Mouse (Mus musculus): ENCODE measurements around the gene Ctbp2. TPM values are rescaled to one million over a fixed set of nuclear protein-coding genes. Genes with fewer than 3 reads are reported as not detected.

Gene Ctbp2
- polyA plus RNA-seq, 1 experiment from 2014 or later = 75.4 TPM

DNA sequence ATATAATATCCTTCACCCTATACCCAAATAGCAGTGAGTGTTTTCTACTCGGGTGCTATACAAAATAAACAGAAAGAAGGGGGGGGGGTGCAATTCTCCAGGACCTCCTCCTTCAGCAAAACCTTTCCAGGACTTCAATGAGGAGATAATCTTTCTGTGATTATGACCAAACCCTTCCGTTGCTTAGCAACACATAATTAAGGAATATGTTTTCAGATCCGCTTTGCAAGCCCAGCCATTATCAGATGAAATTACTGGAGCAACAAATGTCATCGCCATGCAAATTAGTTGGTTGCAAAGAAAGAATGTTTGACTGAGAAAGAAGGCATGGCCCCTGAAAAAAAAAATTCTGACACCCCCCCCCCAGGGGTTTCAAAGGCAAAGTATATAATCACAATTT is 112.5 kb downstream of the Ctbp2 start:
- H3K4me1 ChIP-seq (replicated peaks; ENCODE audit: control insufficient read depth, insufficient read depth, low read length) = peaks cover 40% of the 10 kb centered on the region
- H3K4me2 ChIP-seq (ENCODE audit: low read depth, low read length) = no peak overlapping the region
- H3K27ac ChIP-seq (ENCODE audit: low read length) = no peak overlapping the region; the same call in 1 of the 2 replicates
- H3K9me3 ChIP-seq (ENCODE audit: control insufficient read depth, low read length) = no peaks in the 10 kb centered on the region
- H3K36me3 ChIP-seq (ENCODE audit: control insufficient read depth, insufficient read depth, low read length) = no peaks in the 10 kb centered on the region; the same call in 1 of the 2 replicates
- WGBS = 36% methylated on average over 4 of the region's 4 CpGs
- no peaks in the 10 kb centered on the region for H3K27me3 ChIP-seq (ENCODE audit: control insufficient read depth, insufficient read depth, low read depth, low read length)
- no peak for ATAC-seq (ENCODE audit: low read depth)
- H3K9ac ChIP-seq (ENCODE audit: low read length) = no peak overlapping the region
- H3K4me3 ChIP-seq (ENCODE audit: low read length) = no peak overlapping the region

DNA sequence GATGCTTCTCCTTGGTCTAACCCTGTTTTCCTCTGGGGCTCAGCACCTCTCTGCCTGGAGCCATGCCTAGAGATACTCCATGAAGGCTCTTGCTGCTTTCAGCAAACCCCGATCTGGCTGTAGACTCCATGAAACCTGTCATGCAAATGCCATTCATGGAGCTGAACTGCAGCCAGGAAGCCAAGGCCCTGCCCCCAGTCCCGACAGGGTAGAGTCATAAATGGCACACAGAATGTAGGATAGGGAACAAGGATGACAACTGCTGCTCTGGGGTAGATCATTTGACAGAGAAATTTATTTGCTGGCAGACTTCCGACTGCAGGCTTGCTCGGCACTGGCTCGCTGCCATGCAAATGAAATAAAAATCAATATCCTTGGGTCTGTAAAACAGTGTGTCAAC is 113.0 kb downstream of the Ctbp2 start:
- no peak; the same call in 1 of the 2 replicates for ATAC-seq (ENCODE audit: low read depth)
- H3K4me1 ChIP-seq (replicated peaks; ENCODE audit: control insufficient read depth, insufficient read depth, low read length) = peaks cover 40% of the 10 kb centered on the region
- no peaks in the 10 kb centered on the region for H3K9me3 ChIP-seq (ENCODE audit: control insufficient read depth, low read length)
- H3K9ac ChIP-seq (ENCODE audit: low read length) = no peak overlapping the region
- H3K4me3 ChIP-seq (ENCODE audit: low read length) = no peak overlapping the region
- H3K36me3 ChIP-seq (ENCODE audit: control insufficient read depth, insufficient read depth, low read length) = no peaks in the 10 kb centered on the region; the same call in 1 of the 2 replicates
- WGBS = 26% methylated on average over 5 of the region's 5 CpGs
- H3K27ac ChIP-seq (ENCODE audit: low read length) = no peak overlapping the region; the same call in 1 of the 2 replicates
- H3K27me3 ChIP-seq (ENCODE audit: control insufficient read depth, insufficient read depth, low read depth, low read length) = no peaks in the 10 kb centered on the region
- no peak overlapping the region for H3K4me2 ChIP-seq (ENCODE audit: low read depth, low read length)

DNA sequence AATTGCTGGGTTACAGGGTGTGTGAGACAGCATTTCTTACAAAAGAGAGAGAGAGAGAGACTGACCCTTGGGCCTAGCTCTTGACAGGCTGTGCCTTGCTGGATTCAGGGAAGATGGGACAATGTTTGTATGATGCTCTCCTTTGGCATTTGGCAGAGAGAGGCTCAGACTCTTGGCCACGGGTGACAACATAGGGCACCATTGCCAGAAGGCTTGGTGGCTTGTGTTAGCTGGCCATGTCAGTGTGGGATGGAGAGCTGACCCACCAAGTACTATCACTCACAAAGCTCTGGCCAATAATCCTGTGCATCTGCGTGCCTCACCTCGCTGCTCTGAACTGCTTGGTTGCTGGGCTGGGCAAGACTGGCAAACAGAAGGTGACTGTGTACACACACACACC is 113.7 kb downstream of the Ctbp2 start:
- Histone ChIP-seq H3K36me3 (ENCODE audit: control insufficient read depth, insufficient read depth, low read length) (no peaks in the 10 kb centered on the region; the same call in 1 of the 2 replicates), H3K4me2 (ENCODE audit: low read depth, low read length) (no peak overlapping the region), H3K9me3 (ENCODE audit: control insufficient read depth, low read length) (no peaks in the 10 kb centered on the region), H3K4me3 (ENCODE audit: low read length) (no peak overlapping the region), H3K9ac (ENCODE audit: low read length) (no peak overlapping the region), H3K4me1 (replicated peaks; ENCODE audit: control insufficient read depth, insufficient read depth, low read length) (peaks cover 39% of the 10 kb centered on the region), H3K27me3 (ENCODE audit: control insufficient read depth, insufficient read depth, low read depth, low read length) (no peaks in the 10 kb centered on the region), H3K27ac (ENCODE audit: low read length) (no peak overlapping the region)
- no peak for ATAC-seq (ENCODE audit: low read depth)
- WGBS = 80% methylated on average over 3 of the region's 3 CpGs

DNA sequence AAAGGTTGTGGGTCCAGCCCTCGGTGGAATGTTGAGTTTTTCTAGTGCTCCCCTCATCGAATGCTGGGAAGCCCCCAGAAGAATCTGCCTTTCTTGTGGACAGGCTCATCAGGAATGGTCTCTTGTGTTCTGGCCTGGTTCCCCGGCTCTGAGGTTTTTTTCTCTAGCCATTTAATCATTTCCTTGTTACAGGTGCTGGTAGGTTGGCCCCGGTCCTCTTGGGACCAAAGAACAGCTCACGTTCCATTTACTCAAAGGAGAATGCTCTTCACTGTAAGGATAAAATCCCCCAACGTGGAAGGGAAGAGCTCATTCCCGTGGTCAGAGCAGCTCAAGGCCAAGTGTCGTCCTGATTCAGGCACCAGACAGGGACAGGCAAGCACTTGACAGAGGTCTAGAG is 114.5 kb downstream of the Ctbp2 start:
- no peak overlapping the region for H3K27ac ChIP-seq (ENCODE audit: low read length)
- 80% methylated on average over 8 of the region's 8 CpGs for WGBS
- H3K4me1 ChIP-seq (replicated peaks; ENCODE audit: control insufficient read depth, insufficient read depth, low read length) = peaks cover 36% of the 10 kb centered on the region

DNA sequence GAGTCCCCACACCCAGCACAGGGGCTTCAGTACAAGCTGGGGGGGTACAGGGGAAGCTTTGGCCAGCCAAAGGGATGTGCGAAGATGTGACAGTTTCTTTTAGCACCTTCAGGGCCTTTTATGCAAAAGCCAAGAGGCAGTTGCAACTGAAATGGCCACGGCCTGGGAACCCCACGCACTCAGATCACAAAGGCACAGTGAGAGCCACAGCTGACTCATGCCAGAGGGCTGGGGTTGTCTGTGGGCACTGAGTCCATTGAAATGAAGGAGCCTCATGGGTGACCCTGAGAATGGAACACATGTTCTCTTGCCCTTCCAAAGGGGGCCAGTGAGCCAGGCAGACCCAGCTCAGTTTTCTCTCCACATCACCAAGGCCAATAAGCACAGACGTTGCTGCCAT is 115.5 kb downstream of the Ctbp2 start:
- no peak for ATAC-seq (ENCODE audit: low read depth)
- no peak overlapping the region for H3K9ac ChIP-seq (ENCODE audit: low read length)
- 84% methylated on average over 4 of the region's 4 CpGs for WGBS
- no peak overlapping the region for H3K4me2 ChIP-seq (ENCODE audit: low read depth, low read length)
- no peak overlapping the region for H3K4me3 ChIP-seq (ENCODE audit: low read length)
- no peaks in the 10 kb centered on the region for H3K27me3 ChIP-seq (ENCODE audit: control insufficient read depth, insufficient read depth, low read depth, low read length)
- no peaks in the 10 kb centered on the region; the same call in 1 of the 2 replicates for H3K36me3 ChIP-seq (ENCODE audit: control insufficient read depth, insufficient read depth, low read length)
- no peak overlapping the region for H3K27ac ChIP-seq (ENCODE audit: low read length)
- no peaks in the 10 kb centered on the region for H3K9me3 ChIP-seq (ENCODE audit: control insufficient read depth, low read length)
- peaks cover 37% of the 10 kb centered on the region for H3K4me1 ChIP-seq (replicated peaks; ENCODE audit: control insufficient read depth, insufficient read depth, low read length)

More for the DNA sequence above, 114.5 kb downstream of the Ctbp2 start:
- Histone ChIP-seq H3K36me3 (ENCODE audit: control insufficient read depth, insufficient read depth, low read length) (no peaks in the 10 kb centered on the region; the same call in 1 of the 2 replicates), H3K27me3 (ENCODE audit: control insufficient read depth, insufficient read depth, low read depth, low read length) (no peaks in the 10 kb centered on the region), H3K4me3 (ENCODE audit: low read length) (no peak overlapping the region), H3K9ac (ENCODE audit: low read length) (no peak overlapping the region), H3K9me3 (ENCODE audit: control insufficient read depth, low read length) (no peaks in the 10 kb centered on the region), H3K4me2 (ENCODE audit: low read depth, low read length) (no peak overlapping the region)
- no peak for ATAC-seq (ENCODE audit: low read depth)

DNA sequence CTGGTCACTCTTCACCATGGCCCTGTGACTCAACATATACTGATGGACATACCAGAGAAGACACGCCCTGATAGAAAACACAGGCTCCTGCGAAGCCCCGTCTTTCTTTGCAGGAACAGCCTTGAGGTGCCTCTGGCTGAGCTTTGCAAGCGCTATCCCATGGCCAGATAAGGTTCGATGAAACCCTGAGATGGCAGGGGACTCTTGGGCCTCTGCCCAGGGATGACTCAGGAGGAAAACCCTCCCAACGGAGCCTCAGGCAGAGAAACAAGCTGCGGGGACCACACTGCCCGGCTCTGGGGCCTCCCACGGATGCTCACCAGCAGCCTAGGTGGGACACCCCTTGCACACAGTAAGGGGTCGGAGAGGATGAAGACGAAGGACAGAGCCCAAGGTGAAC is 116.8 kb downstream of the Ctbp2 start:
- no peak overlapping the region for H3K4me3 ChIP-seq (ENCODE audit: low read length)
- H3K4me1 ChIP-seq (replicated peaks; ENCODE audit: control insufficient read depth, insufficient read depth, low read length) = peaks cover 25% of the 10 kb centered on the region
- H3K27me3 ChIP-seq (ENCODE audit: control insufficient read depth, insufficient read depth, low read depth, low read length) = no peaks in the 10 kb centered on the region
- no peaks in the 10 kb centered on the region for H3K9me3 ChIP-seq (ENCODE audit: control insufficient read depth, low read length)
- WGBS = 64% methylated on average over 11 of the region's 11 CpGs
- H3K27ac ChIP-seq (ENCODE audit: low read length) = no peak overlapping the region
- ATAC-seq (ENCODE audit: low read depth) = no peak; the same call in 1 of the 2 replicates
- no peak overlapping the region for H3K4me2 ChIP-seq (ENCODE audit: low read depth, low read length)
- no peak overlapping the region for H3K9ac ChIP-seq (ENCODE audit: low read length)
- H3K36me3 ChIP-seq (ENCODE audit: control insufficient read depth, insufficient read depth, low read length) = no peaks in the 10 kb centered on the region; the same call in 1 of the 2 replicates

DNA sequence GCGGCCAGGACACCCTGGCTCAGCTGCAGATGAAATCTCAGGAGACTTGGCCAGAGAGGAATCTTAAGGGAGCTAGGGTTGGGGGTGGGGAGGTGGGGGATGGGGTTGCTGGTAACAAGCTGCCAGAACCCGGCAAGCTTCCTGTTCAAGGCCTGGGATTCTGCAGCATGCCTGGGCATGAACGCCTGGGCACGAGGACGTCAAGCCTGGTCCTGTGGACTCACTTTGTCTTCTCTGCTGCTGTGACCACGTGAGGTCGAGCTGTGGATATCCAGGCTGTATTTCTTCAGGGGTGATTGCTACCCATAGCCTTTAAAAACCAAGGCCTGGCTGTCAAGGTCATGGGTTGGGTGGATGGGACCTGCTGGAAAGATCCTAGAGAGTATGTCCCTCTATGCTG is 118.4 kb downstream of the Ctbp2 start:
- ATAC-seq (ENCODE audit: low read depth) = no peak
- WGBS = 73% methylated on average over 7 of the region's 7 CpGs
- Histone ChIP-seq H3K9ac (ENCODE audit: low read length) (no peak overlapping the region), H3K4me3 (ENCODE audit: low read length) (no peak overlapping the region), H3K9me3 (ENCODE audit: control insufficient read depth, low read length) (no peaks in the 10 kb centered on the region), H3K36me3 (ENCODE audit: control insufficient read depth, insufficient read depth, low read length) (no peaks in the 10 kb centered on the region; the same call in 1 of the 2 replicates), H3K4me2 (ENCODE audit: low read depth, low read length) (no peak overlapping the region), H3K27me3 (ENCODE audit: control insufficient read depth, insufficient read depth, low read depth, low read length) (no peaks in the 10 kb centered on the region), H3K27ac (ENCODE audit: low read length) (no peak overlapping the region), H3K4me1 (replicated peaks; ENCODE audit: control insufficient read depth, insufficient read depth, low read length) (peaks cover 12% of the 10 kb centered on the region)

DNA sequence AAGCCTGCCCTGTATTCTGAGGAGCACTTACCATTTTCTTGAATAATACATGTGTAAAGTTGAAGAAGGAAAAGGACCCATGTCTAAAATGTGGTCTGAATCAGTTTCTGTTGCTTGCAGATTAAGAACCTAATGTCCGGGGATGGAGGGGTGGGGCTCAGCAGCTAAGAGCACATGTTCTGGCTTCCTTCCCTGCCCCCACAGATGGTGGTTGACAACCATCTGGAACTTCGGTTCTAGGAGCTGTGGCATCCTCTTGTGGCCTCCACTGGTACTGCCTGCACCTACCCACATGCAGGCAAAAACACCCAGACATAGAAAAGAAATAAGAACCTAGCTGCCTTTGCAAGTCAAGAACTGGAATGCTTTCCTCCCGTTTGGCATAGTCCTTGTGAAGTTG is 120.7 kb downstream of the Ctbp2 start:
- H3K27ac ChIP-seq (ENCODE audit: low read length) = no peak overlapping the region
- peaks cover 9% of the 10 kb centered on the region for H3K36me3 ChIP-seq (ENCODE audit: control insufficient read depth, insufficient read depth, low read length)
- WGBS = 14% methylated on average over 3 of the region's 3 CpGs
- H3K9ac ChIP-seq (ENCODE audit: low read length) = no peak overlapping the region
- no peaks in the 10 kb centered on the region for H3K9me3 ChIP-seq (ENCODE audit: control insufficient read depth, low read length)
- peak; percentile 41; the same call in 1 of the 2 replicates for ATAC-seq (ENCODE audit: low read depth)
- no peak overlapping the region for H3K4me3 ChIP-seq (ENCODE audit: low read length)
- H3K27me3 ChIP-seq (ENCODE audit: control insufficient read depth, insufficient read depth, low read depth, low read length) = no peaks in the 10 kb centered on the region
- H3K4me1 ChIP-seq (replicated peaks; ENCODE audit: control insufficient read depth, insufficient read depth, low read length) = peaks cover 8% of the 10 kb centered on the region
- H3K4me2 ChIP-seq (ENCODE audit: low read depth, low read length) = no peak overlapping the region

DNA sequence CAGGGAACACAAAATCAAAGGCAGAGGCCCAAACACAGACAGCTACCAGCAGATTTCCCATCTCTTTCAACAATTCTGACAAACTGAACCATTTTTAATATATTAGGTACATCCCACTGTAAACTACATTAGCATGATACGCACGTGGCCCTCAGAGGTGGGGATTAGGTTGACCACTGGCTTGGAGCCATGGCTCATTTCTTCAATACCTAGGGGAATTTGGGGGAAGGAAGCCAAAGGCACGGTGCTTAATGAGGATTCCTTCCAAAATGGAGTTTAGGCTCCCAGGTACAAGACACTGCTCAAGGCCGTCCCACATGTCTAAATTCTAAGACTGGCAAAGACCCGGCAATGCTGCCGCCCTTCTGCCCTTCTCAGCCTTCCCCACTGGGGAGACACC is 121.9 kb downstream of the Ctbp2 start:
- Histone ChIP-seq H3K27me3 (ENCODE audit: control insufficient read depth, insufficient read depth, low read depth, low read length) (no peaks in the 10 kb centered on the region), H3K4me1 (replicated peaks; ENCODE audit: control insufficient read depth, insufficient read depth, low read length) (peaks cover 6% of the 10 kb centered on the region), H3K9ac (ENCODE audit: low read length) (no peak overlapping the region), H3K36me3 (ENCODE audit: control insufficient read depth, insufficient read depth, low read length) (peaks cover 19% of the 10 kb centered on the region), H3K4me3 (ENCODE audit: low read length) (no peak overlapping the region), H3K4me2 (ENCODE audit: low read depth, low read length) (no peak overlapping the region), H3K9me3 (ENCODE audit: control insufficient read depth, low read length) (no peaks in the 10 kb centered on the region), H3K27ac (ENCODE audit: low read length) (no peak overlapping the region)
- 84% methylated on average over 6 of the region's 6 CpGs for WGBS
- no peak for ATAC-seq (ENCODE audit: low read depth)

DNA sequence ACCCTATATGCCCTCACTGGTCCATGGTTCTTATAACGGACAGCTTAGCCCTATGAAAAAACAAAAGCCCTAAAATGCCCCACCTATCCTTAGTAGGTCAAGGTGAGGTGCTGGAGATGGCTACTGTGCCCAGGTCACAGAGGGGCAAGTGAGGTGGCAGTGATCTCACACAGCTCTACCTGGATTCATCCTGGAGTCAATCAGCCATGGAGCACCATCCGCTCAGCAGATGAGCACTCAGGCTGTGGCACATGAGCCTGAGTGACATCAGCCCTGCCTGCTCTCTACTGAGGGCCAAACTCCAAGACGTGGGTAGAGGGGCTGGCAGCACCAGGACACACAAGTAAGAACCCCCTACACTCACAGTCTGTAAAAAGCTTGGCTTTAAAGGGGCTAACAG is 122.8 kb downstream of the Ctbp2 start:
- no peak overlapping the region for H3K4me2 ChIP-seq (ENCODE audit: low read depth, low read length)
- H3K4me1 ChIP-seq (replicated peaks; ENCODE audit: control insufficient read depth, insufficient read depth, low read length) = peaks cover 2% of the 10 kb centered on the region
- WGBS = 87% methylated on average over 3 of the region's 3 CpGs
- ATAC-seq (ENCODE audit: low read depth) = no peak
- no peaks in the 10 kb centered on the region for H3K27me3 ChIP-seq (ENCODE audit: control insufficient read depth, insufficient read depth, low read depth, low read length)
- peaks cover 20% of the 10 kb centered on the region for H3K36me3 ChIP-seq (ENCODE audit: control insufficient read depth, insufficient read depth, low read length)
- H3K9ac ChIP-seq (ENCODE audit: low read length) = no peak overlapping the region
- no peak overlapping the region for H3K27ac ChIP-seq (ENCODE audit: low read length)
- no peaks in the 10 kb centered on the region for H3K9me3 ChIP-seq (ENCODE audit: control insufficient read depth, low read length)
- no peak overlapping the region for H3K4me3 ChIP-seq (ENCODE audit: low read length)

All from lung, embryonic 16.5 days (tissue).